Mouse (Mus musculus): Measurements from ENCODE around the gene Pabpn1l.

- TF ChIP-seq TCF3 (IDR thresholded peaks at IDR 0.05; ENCODE audit: insufficient read length, low read depth), result no peak
- no peak for TF ChIP-seq POLR2A (IDR thresholded peaks at IDR 0.05; ENCODE audit: insufficient read length, low read depth)
- TF ChIP-seq MAX (IDR thresholded peaks at IDR 0.05; ENCODE audit: low read depth), result no peak
- no peak for TF ChIP-seq POLR2AphosphoS2 (IDR thresholded peaks at IDR 0.05; ENCODE audit: insufficient read length, low read depth)
- TF ChIP-seq TCF12 (IDR thresholded peaks at IDR 0.05; ENCODE audit: insufficient read depth, poor library complexity, severe bottlenecking), result no peak
- TF ChIP-seq USF1 (IDR thresholded peaks at IDR 0.05; ENCODE audit: low read depth), result no peak
- TF ChIP-seq MYOG (IDR thresholded peaks at IDR 0.05; ENCODE audit: control insufficient read depth in 1 of 3, insufficient read depth in 1 of 3, insufficient read length in 2 of 3, low read depth in 2 of 3), result no peak
Measured at GRCm38 (mm10) chr8:122665667-122666316, 43.3 kb upstream of the Pabpn1l start.

Measured in myocyte (in vitro differentiated cells).